Mouse (Mus musculus) urinary bladder, adult 2 months (tissue): ENCODE results near the gene Stxbp3. TPM values are rescaled to one million over a fixed set of nuclear protein-coding genes. Genes with fewer than 3 reads are reported as not detected.
"Not testable (repeated sequence)": the region's sequence is repeated elsewhere in the genome, so short reads cannot be mapped to it uniquely, and the experiment has no call there.

Source experiments
- DNase-seq: peaks from one replicate; pipeline ENCODE4 v3.0.0; 2022; ENCODE audit warnings: low spot score
- polyA plus RNA-seq: library from polyadenylated mRNA; depleted of rRNA; stranded (reverse); fragments of >200 nt; gene quantifications from 2 replicates; pipeline ENCODE4 v1.2.3, GENCODE M21; 2012

The Stxbp3 gene
- polyA plus RNA-seq, 1 experiment = 49.4 TPM

DNA sequence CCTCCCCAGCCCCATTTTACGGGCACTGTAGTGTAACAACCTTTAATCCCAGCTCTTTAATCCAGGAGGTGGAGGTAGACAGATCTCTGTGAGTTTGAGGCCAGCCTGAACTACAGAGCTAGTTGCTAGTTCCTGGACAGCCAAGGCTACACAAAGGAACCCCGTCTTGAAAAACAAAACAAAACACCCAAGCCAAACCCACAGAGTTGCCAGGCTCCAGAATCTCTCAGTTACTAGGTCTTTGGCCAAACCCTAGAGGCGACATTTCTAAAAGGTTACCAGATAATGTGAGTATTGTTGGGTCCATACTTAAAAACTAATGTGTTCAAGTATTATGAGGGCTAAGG, 16.8 kb upstream of the Stxbp3 start:
- no peak for DNase-seq

DNA sequence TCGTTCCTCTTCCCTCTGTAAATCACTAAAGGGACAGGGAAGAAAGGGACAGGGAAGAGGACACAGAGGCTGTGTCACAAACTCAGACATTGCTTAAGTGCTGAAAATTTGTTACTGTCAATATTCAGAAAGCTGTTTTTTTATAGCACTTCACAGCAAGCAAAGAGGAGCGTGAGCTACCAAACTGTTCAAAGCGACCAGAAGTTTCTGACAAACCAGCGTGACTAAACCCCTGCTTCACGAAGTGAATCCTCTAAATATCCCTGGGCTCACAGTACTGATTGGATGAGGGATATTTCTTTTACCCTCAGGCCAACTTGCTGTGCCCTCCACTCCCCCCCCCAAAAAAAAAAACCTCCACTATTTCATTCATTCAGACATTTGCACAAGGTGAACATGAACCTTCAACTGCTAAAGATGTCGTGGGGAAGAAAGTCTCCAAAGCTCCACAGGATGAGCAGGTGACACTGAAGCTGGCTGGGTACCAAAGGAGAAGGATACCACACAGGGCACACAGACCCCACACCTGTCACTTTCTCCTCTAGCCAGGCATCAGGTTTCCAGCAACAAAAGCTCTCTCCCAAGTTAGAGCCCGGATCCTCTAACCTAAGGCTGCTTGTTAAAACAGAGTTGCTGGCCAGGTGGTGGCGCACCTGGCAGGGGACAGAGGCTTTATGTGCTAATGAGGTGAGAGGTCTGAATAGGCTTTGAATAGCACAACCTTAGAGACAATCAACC, 16.2 kb upstream of the Stxbp3 start:
- no peak for DNase-seq

- no peak for DNase-seq
Measured at GRCm38 (mm10) chr3:108855864-108856263, 15.5 kb upstream of the Stxbp3 start.

DNA sequence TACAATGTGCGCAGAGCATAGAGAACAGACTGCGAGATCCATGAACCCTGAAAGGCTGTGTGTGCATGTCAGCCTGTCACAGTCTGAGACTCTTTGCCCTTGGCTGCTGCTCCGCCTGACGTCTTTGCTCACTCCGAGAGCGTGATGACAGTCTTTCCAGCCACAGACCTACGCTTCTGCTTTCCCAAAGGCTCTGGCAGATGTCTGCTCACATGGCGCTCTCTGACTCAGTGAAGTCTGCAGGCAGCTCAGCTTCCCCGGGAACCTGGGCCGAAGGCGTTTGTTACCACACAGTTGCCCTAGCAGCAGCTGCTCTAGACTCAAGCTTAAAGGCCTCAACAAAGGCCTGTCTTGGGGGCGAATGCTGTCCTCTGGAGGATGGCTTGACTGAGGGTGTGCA, 15.0 kb upstream of the Stxbp3 start:
- no peak for DNase-seq

- DNase-seq = no peak
Measured at GRCm38 (mm10) chr3:108853266-108853665, 12.9 kb upstream of the Stxbp3 start.

DNA sequence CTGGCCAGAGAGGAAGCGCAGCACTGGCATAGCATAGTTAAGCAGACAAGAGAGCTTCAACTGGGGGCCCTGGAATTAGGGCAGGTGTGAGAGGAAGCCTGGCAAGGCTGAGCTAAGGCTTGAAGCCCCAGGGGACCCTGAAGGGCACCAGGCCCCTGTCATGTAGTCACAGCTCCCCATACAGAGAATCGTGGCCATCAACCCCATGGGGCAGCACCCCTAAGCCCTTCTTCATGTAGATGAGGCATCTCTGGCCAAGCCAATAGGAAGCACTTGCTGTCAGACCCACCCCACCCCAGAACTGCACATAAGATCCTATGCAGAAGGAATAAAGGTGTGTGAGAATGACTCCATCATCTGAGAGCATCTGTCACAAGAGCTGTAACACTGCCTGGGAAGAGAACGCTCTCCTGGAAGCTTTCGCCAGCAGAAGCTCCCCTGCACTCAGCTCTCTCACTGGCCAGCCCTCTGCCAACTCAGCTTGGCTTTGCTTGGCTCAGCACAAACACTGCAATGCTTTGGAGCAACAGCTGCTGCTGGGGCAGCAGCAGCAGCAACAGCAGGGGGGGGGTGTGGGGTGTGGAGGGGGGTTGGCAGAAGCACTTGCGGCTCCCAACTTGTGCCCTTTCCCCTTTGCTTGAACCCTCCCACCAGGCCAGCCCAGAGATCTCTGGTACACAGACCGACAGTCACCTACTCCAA, 11.8 kb upstream of the Stxbp3 start:
- DNase-seq = no peak

GRCm38 (mm10) chr3:108851554-108851953, 11.2 kb upstream of the Stxbp3 start:
- no peak for DNase-seq

DNA sequence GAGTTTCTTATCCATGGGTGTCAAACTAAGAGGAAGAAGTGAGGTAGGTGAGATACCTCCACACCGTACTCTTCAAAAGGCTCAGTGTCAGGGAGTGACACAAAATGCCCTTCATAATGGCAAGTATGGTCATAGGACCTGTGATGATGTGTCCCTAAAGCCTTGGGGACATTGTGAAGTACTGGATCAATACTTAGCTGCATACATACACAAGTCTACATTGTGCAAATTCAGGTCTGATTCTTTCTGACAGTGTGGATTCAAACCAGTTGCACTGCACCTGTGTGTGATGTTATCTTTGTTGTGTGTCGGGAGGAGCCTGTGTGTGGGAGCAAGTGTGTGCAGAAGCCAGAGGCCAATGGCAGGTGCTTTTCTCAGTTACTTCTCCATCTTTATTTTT, 10.7 kb upstream of the Stxbp3 start:
- no peak for DNase-seq

DNA sequence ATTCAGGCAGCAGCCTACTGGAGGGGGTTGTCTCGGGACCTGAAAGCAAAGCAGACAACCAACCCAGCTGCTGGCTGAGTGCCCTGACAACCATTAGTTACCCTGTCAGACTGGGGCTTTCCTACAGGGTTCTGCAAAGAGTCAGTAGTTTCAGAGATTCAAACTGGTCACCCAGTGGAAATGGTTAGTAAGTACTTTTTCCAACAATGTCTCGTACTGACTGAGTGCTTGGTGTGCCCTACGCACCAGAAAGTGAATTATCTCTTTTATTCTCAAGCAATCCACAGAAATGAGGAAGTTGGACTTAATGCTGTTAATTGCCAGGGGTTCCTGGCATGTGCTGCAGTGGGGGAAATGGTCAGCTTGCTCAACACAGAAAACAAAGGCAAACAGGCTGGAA, 10.2 kb upstream of the Stxbp3 start:
- DNase-seq = no peak

GRCm38 (mm10) chr3:108846616-108847015, 6.3 kb upstream of the Stxbp3 start:
- no peak for DNase-seq

DNA sequence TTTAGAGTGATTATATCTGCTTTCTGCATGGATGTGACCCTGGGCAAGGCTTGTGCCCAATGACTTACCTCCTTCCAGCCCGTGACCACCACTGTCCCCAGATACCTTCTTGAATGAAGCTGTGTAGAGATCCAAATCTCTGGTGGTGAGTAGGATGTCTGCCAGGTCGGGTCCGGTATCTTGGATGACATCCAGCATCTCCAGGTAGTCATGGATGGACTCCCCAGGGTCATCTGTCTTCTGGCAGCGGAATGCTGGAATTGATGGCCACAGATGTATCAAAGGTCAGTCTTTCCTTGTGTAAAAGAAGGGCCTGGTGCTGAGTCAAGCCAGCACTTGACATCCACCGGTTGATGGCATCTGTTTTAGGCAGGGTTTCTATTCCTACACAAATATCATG, 4.2 kb upstream of the Stxbp3 start:
- DNase-seq = no peak

DNA sequence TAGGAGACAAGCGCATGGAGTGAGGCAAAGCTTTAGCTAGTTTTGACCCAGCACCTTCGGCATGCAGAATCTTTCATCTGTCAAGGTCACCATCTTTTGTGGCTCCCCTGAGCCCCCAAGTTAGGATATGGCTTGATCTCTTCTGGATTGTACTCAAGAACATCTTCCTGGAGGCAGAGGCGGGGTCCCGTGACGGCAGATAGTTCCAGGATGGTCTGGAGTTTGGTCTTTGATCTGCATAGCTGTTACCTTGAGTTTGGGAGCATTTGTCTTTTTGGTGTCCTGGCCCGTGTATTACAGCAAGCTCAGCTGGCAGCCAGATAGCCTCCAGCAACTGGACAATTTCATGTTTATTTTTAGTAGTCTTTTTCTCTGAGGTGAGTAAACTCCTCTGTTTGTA, 3.7 kb upstream of the Stxbp3 start:
- DNase-seq = no peak

DNA sequence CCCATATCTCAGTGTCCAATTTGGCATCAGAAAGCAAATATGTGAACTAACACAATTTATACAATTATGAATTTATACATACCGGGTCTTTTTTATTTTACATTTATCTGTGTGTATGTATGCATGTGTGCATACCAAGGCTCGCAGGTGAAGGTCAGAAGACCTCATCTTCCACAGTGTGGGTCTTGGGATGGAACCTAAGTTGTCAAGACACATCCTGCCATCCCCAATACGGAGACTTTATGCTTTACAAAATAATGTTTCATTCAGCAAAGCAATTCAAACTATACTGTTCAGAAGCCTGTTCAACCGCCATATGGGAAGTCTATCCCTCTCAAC, 359 bp upstream of the Stxbp3 start:
- DNase-seq = no peak

GRCm38 (mm10) chr3:108839647-108839999, 703 bp downstream of the Stxbp3 start:
- no peak for DNase-seq

GRCm38 (mm10) chr3:108838980-108839379, 1.3 kb downstream of the Stxbp3 start:
- DNase-seq = no peak

DNA sequence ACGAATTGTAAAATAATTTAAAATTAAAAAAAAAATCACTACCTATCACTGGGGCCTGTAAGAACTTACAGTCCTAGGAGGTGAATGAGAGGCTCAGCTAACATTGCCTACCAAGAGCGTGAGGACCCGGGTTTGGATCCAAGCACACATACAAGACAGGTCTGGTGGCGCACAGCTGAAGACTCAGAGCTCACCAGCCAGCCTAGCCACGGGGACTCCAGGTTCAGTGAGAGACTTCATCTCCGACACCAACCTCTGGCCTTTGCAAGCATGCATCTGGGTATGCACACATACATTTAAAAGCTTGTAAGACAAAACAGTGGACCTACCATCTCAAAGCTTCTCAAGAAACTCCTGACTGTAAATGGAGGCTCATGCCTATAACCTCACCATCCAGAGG, 3.4 kb downstream of the Stxbp3 start:
- no peak for DNase-seq

DNA sequence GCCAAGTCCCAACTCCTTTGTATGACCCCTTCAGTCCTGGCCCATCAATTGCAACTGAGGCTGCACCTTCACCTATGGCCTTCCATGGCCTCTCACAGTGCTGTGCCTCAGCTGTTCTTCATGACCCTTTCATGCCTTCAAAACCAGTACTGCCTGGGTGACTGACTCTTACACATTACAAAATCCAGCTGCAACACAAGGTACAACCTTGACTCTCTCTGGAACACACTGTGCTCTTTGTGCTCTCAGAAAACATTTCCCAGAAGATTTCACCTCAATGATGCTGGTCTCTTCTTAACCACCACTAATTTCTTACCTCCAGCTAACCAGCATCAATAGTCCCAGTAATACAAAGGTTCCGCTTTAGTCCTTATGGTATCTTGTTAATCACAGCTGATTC, 6.6 kb downstream of the Stxbp3 start:
- DNase-seq = not testable (repeated sequence)

DNA sequence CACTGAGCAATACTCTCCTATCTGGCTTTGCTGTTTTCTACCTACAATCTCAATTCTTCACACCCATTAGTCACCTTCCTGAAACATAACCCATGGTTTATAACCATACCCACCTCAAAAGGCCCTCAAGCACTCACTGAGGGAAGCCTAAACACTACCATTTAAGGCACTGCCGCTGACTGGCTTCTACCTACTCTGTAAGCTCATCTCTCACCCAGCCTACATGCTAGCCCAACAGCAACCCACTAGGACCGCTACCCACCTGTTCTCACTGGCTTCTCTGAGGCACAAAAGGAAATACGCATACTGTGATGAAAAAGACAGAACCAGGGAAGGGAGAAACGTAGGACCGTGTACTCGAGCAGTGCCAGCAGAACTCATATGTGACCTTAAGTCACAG, 8.6 kb downstream of the Stxbp3 start:
- no peak for DNase-seq

GRCm38 (mm10) chr3:108830493-108830892, 9.8 kb downstream of the Stxbp3 start:
- no peak for DNase-seq

DNA sequence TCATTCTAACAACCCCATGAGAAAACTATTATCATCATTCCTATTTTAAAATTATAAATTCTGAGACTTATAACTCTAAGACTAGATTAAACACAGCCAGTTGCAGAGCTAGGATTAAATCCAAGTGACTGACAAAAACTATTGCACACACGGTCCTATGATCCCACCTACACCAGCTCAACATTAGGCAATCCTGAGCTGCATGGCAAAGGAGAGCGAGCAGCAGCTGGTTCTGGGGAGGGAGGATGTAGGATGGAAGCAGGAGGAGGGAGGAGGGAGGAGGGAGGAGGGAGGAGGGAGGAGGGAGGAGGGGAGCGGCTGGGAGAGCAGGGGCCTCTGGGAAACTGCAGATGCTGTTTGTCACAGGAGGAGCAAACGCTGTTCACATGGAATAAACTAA, 24.7 kb downstream of the Stxbp3 start:
- DNase-seq = no peak

GRCm38 (mm10) chr3:108810747-108811263, 29.5 kb downstream of the Stxbp3 start:
- DNase-seq = no peak

DNA sequence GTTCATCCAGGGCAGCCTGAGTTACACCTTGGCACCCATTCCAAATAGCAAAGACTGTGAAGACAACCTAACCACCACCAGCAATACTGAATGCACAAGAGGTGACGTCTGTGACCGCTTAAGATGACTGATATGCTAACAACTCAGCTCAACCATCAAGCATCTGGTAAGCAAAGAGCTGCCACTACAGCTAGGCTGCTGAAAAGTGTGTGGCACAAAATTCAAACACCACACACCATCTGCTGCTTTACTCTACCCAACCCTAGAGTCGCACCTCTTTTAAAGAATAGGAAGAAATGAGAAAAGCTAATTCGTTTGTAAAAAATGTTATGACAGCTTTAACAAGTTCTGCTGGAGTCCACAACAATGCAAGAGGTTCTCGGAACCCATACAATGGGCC, 34.7 kb downstream of the Stxbp3 start:
- DNase-seq = no peak

DNA sequence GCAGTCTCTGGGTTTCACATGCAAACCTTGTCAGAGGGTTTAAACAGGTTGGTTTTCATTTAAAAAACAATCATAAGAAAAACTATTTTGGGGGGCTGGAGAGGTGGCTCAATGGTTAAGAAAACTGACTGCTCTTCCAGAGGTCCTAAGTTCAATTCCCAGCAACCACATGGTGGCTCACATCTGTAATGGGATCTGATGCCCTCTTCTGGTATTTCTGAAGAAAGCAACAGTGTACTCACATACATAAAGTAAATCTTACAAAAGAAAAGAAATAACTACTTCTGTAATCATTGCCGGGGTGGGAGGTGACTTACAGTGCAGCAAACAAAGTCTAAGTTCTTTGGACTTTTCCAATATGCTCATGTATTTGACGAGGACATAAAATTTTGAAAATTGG, 42.0 kb downstream of the Stxbp3 start:
- no peak for DNase-seq

DNA sequence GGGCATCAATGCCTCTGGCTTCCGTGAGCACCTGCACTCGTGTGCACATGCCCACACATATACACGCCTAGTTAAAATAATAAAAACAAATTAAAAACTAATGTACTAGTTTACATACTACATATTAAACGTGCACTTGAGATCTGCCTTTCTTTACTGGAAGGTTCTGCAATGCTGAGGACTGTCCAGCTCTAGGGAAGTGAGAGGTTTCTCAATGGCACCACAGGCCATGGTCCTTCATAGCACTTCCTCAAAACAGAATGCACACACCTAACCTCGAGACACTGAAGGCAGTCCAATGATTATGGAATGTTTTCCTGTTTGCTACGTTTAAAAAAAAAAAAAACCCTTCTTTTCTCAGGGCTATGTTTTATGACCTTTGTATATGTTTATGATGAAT, 42.6 kb downstream of the Stxbp3 start:
- no peak for DNase-seq
